Mouse (Mus musculus): Measurements from ENCODE around the gene Fbh1. TPM values are rescaled to one million over a fixed set of nuclear protein-coding genes. Genes with fewer than 3 reads are reported as not detected.
"Not testable (repeated sequence)": the region's sequence is repeated elsewhere in the genome, so short reads cannot be mapped to it uniquely, and the experiment has no call there.

Fbh1 gene
- total RNA-seq, 2 experiments from 2014 or later = 79.0 to 81.3 TPM

DNA sequence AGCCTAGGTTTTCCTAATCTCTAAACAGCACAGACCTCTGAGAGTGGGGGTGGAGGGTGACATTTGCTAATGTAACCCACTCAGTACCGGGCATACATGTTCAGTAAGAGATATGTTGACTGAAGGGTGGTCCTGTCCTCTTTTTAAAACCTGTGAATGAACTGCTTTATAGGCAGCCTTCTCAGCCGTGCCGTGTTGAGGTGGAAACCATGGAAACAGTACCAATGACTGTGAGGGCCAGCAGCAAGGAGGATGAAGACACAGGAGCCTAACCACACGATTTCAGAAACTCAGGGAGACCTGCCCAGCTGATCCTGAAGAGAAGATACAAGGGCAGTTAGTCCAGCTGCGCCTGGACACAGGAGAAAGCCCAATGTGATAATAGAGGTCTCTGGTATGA is 44.4 kb downstream of the Fbh1 start:
- DNase-seq (ENCODE audit: extremely low spot score in 1 of 2, low spot score in 2 of 2) = no peak
- intact Hi-C loops (cut with DNase I) = no loop called here

DNA sequence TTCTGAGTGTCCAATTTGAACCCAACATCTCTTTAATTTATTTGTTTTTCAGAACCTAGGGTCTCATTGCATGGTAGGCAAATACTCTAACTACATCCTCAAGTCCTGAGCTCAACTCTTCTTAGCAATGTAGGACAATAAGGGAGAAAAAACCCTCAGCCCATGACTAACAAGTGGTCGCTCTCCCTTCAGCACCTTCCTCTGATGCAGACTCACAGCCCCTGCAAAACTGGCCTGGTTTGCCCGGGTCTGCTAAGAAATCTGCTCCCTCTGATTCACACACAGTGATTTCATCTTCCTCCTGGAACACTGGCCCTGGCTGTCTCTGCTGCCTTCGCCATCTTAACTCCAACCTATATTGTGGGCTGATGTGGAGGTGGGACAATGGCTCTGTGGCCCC is 48.3 kb downstream of the Fbh1 start:
- intact Hi-C loops (cut with DNase I) = no loop called here
- DNase-seq (ENCODE audit: extremely low spot score in 1 of 2, low spot score in 2 of 2) = no peak

DNA sequence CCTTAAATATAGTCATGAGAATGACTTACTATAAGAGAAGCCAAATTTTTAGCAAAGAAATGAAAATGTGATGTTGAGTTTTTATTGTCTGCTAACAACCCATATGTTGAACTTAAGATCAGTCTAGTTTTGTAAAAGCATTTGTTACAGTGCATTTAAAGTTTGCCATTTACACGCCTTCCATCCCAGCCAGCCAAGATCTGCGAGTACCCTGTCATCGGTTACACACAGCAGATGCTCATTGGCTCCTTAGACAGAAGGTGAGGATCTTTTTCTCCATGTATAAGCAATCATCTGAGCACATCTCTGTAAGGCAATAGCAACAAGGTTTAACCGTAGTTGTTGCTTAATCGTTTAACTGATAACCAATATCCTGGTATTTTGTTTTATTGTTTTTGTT is 49.8 kb downstream of the Fbh1 start:
- intact Hi-C loops (cut with DNase I) = no loop called here
- DNase-seq (ENCODE audit: extremely low spot score in 1 of 2, low spot score in 2 of 2) = no peak

DNA sequence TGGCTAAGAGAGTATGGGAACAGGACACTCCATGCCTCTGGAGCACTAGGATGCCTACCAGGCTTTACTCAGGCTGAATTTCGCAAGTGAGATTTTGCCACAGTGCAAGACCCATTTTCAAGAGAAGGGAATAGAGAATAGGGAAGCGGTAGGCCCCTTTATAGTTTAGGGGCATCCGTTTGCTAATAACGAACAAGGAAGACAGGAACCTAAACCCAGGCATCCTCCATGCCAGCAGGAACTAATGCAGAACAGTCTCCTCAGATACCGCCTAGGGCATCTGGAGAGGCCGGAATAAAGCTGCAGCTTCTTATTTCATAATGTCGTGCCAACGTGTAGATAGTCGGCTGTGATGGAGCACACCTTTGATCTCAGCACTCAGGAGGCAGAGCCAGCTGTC is 54.8 kb downstream of the Fbh1 start:
- intact Hi-C loops (cut with DNase I) = no loop called here

DNA sequence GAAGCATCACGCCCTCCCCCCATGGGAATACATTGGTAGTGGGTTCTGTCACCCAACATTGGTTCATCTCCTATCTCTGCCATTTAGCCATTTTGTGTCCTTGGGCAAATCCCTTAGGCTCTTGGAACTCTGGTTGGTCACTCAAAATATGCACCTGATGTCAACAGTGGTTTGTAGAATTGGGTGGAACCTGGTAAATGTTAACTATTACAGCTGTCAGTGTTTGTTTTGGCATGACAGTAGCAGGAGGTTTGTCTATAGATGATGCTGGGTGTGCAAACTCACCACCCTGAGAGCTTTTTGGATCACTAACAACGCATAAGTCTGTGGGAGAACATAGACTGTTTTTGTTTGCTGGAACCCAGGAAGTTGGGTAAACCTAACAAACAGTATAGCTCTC is 58.8 kb downstream of the Fbh1 start:
- intact Hi-C loops (cut with DNase I) = no loop called here
- no peak for DNase-seq (ENCODE audit: extremely low spot score in 1 of 2, low spot score in 2 of 2)

More for the DNA sequence above, 54.8 kb downstream of the Fbh1 start:
- DNase-seq (ENCODE audit: extremely low spot score in 1 of 2, low spot score in 2 of 2) = no peak

DNA sequence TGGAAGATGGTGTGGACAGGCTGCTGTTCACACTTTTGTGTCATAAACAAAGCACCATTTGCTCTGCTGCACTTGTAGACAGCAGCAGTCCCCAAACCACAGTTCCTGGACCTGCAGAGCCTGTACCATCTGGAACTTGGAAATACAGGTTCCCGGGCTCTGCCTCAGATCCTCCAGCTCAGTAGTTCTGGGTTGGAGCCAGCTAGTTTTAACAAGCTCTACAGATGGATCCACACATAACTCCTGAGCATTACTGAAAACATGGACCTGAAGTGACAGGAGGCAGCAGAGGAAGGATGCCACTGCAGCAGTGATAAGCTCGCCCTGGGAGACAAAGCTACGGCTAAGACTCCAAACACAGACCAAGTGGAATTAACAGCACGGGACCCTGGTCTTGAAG is 62.8 kb downstream of the Fbh1 start:
- intact Hi-C loops (cut with DNase I) = no loop called here

DNA sequence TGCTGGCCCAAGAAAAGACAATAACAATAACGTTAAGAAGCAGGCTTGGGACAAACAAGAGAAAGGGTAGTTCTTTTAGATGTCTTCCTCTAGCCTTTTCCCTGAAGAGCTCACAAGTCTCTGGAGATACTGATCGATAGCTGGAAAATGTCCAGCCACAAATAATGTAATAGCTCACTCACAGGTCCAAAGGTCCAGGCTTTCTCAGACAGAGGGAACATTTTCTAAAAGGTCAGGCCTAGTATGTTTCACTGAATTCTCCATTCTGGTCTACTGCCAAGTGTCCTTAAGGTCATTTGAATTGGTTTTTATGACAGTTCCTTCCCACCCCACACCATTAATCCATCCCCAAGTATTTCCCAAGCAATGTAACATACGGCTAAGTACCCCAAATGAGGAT is 64.4 kb downstream of the Fbh1 start:
- intact Hi-C loops (cut with DNase I) = no loop called here
- no peak for DNase-seq (ENCODE audit: extremely low spot score in 1 of 2, low spot score in 2 of 2)

More for the DNA sequence above, 62.8 kb downstream of the Fbh1 start:
- DNase-seq (ENCODE audit: extremely low spot score in 1 of 2, low spot score in 2 of 2) = peak; percentile 31 to 42

DNA sequence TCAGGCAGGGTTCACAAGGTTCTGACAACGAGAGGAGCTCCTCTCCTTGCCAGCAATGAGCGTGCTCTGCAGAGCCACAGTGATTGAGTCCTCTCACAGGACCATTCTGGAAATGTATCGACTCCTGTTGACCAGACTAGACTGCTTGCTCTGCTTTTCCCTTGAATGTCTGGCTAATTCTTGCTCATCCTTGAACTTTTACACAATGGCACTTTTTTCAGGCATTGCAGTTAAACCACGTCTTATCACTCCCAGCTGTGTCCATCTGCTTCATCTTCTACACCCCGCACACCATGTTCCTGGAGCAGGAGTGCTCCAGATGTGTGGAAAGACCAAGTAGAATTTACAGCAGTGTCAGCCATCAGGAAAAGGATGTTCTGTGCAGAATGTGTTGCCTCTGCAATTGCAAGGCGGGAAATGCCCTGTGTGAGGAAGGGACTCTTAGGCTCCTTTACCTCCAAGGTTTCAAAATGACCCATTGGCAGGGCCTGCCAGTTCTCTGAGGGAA is 64.8 kb downstream of the Fbh1 start:
- no peak for DNase-seq (ENCODE audit: extremely low spot score in 1 of 2, low spot score in 2 of 2)
- intact Hi-C loops (cut with DNase I) = no loop called here

DNA sequence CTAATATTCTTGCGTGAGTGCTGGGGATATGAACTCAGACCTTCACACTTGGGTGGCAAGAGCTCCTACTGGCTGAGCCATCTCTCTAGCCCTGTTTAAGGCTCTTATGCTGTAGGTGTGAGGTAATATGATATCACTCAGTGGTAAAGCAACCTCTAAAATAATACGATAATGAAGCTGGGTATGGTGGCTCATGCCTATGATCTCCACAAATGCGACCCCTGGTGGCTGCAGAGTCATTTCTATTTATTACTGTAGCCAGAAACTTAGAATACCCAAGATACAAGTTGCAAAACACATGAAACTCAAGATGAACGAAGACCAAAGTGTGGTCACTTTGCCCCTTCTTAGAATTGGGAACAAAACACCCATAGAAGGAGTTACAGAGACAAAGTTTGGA is 67.3 kb downstream of the Fbh1 start:
- peak in 1 of 2 experiments; percentile 27 for DNase-seq (ENCODE audit: extremely low spot score in 1 of 2, low spot score in 2 of 2)
- intact Hi-C loops (cut with DNase I) = not testable (repeated sequence)

DNA sequence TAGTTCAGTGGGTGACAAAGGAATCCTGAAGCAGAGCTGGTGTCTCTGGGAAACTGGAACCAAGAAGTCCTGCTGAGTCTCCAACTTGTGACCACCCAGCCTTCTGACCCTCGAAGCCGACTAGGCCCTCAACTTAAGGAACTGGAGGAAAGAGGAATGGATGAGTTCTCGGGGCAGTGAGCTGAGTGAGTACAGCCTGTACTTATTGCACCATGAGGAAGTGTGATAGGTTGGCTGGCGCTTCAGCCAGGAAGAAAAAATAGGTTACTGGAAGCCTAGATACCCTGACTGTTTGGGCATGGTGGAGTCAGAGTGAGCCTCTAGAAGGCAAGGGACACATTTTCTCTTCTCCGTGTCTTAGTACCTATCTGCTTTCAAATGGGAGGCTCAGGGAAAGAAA is 68.8 kb downstream of the Fbh1 start:
- no peak for DNase-seq (ENCODE audit: extremely low spot score in 1 of 2, low spot score in 2 of 2)
- intact Hi-C loops (cut with DNase I) = no loop called here

DNA sequence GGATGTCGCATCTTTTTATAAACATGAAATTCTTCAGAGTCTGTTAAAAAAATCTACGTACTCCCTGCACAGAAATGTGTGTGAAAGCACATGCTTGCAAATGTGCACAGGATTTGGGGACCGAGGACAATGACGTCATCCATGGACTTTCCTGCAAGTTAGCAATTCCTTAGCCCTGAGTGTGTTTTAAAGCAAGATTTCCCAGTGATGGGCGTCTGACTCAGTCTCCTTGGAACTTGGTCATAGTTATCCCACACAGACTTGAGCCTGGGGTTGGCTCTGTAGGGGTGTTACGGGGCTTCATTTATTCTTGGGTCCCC is 70.7 kb downstream of the Fbh1 start:
- DNase-seq (ENCODE audit: extremely low spot score in 1 of 2, low spot score in 2 of 2) = no peak
- intact Hi-C loops (cut with DNase I) = no loop called here

DNA sequence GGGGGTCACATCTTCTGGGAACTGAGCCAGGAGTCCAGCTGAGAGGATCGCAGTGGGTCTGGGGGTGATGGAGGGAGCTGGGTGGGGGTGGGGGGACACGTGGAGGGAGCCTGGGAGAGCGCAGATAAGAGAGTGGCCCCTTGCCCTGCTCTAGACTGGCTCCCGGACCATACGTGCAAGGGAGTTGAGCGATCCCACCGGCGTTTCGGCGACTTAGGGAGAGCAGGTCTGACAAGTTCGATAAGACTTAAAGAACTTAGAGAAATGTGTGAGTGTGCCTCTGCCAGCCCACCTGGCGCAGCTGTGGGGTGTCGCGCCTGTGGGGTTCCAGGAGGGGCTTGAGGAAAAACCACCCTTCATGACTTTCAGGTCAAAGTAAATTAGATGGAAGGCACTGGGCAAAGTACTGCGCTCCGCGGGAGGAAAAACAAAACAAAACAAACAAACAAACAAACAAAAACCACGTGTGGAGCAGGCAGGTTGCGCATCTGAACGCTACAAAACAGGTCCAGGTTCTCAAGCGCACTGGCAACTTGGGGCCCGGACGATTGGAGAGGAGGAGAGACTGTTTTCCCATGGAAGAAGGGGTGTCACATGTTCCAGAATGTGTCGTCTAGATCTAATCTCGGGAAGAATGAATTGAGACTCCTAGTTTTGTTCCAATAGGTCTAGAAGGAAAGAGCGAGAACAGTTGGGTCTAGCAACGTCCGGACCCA is 71.2 kb downstream of the Fbh1 start:
- intact Hi-C loops (cut with DNase I) = no loop called here
- no peak for DNase-seq (ENCODE audit: extremely low spot score in 1 of 2, low spot score in 2 of 2)

DNA sequence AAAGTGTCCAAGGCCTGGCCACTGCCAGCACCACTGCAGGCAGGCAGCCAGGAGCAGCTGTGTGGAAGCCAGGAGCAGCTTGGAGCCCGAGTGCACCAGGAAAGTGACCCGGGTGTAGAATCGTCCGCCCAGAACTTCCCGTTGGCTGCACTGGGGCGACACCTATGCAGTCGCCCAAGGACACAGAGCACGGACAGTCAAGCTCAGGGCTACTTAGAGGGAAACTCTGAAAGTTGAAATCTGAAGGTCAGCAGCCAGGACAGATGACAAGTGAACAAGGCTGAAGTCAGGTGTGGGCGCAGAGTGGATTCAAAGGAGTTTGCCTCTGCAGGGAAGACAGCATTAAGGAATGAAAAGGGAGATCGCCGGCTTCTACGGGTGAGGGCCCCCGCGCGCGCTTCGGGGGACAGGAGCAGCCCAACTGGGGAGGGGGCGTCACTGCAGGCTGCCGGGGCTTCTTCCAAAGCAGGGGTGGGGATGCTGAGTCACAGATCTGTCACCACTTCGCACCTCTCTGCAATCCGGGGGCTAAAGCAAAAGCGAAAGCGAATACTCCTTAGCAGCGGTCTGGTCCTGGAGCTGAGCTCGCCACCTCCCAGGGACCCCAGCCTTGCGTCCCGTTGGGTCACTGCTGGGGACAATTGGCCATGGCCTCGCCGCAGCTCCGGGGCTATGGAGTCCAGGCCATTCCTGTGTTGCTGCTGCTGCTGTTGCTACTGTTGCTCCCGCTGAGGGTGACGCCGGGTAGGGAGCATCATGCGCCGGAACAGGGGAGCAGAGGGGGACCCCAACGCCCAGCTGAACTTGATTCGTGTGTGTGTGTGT is 72.0 kb downstream of the Fbh1 start, which contains the start of gene Il15ra:
Il15ra (plus strand) TSS at position 90 of the 825 bp plus-strand sequence.
- peak; percentile 46 to 80 for DNase-seq (ENCODE audit: extremely low spot score in 1 of 2, low spot score in 2 of 2)
- intact Hi-C loops (cut with DNase I) = no loop called here

DNA sequence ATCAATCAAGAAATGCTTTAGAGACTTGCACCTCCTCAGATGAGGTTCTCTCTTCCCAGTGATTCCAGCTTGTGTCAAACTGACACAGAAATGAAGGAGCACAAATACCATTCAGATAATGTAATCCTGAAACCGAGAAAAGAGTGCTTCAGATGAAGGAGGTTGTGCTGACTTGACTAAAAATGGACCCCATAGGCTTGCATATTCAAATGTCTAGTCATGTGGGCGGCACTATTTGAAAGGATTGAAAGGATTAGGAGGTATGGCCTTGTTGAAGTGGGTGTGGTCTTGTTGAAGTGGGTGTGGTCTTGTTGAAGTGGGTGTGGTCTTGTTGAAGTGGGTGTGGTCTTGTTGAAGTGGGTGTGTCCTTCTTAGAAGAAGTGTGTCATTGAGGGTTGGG is 77.5 kb downstream of the Fbh1 start:
- no peak for DNase-seq (ENCODE audit: extremely low spot score in 1 of 2, low spot score in 2 of 2)
- intact Hi-C loops (cut with DNase I) = no loop called here

DNA sequence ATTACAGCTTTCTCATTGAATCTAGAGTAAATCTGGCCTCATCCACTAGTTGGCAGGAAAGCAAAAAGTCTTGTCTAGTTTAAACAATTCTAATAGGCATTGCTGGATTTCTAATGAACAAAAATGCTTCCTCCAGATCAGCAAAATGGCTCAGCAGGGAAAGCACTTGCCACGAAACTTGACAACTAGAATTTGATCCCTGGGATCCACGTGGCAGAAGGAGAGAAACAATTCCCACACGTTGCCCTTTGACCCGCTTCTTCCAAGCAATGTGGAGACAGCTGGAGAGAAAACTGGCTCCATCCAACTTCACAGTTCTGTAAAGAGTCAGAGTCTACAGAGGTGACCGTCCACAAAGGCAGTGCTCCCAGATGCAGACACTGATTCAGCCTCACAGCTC is 78.4 kb downstream of the Fbh1 start:
- no peak for DNase-seq (ENCODE audit: extremely low spot score in 1 of 2, low spot score in 2 of 2)
- intact Hi-C loops (cut with DNase I) = no loop called here

DNA sequence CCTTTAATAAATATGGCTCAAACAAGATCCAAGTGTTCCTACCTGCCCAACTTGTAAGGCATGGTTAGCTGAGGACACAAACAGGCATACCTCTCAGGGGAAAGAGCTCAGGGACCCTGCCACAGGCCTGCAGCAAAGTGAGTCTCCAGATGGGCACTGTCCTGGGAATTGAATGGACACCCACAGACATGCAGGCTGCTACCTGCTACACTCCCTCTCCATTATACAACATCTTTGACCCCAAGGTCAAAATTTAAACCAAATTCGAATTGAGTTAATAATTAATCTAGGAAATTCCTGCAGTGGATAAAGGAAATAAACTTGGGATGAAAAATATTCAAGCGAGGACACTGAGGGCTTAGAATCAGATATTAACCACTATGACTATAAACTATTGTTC is 81.5 kb downstream of the Fbh1 start:
- intact Hi-C loops (cut with DNase I) = no loop called here
- DNase-seq (ENCODE audit: extremely low spot score in 1 of 2, low spot score in 2 of 2) = no peak

DNA sequence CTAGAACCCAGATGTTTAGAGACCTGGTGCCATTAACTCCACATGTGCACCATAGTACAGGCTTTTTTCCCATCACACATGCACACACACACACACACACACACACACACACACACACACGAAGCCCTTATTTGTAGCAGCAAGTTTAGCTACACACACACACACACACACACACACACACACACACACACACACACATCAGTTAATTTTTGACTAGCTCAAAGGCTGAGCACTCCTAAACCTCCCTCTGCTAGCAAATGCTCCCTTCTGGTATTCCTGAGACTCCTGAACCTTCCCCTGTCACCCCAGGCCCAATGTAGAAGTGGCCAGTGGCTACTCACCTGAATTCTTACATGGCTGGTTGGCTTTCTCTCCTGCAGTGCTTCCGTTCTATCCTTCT is 83.3 kb downstream of the Fbh1 start:
- DNase-seq (ENCODE audit: extremely low spot score in 1 of 2, low spot score in 2 of 2) = no peak
- intact Hi-C loops (cut with DNase I) = no loop called here

DNA sequence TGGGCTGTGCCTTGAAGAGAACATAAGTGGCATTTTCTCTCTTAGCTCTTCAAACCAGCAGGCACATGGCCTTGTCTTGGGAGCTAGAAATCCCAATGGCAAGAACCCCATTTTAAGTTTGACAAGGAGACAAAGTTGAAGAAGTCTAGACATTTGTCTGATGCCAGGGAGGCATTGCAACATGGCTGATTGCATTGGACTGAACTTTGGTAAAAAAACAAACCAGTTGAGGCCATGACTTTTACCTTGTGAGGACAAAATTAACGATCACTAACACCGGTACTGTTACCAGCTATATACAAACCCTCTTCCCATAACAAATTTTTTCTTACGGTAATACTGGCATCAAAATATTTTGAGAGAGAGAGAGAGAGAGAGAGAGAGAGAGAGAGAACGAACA is 84.0 kb downstream of the Fbh1 start:
- no peak for DNase-seq (ENCODE audit: extremely low spot score in 1 of 2, low spot score in 2 of 2)

More for the DNA sequence above, 84.0 kb downstream of the Fbh1 start:
- intact Hi-C loops (cut with DNase I) = no loop called here
